Comparison of ENCODE assay signal across 8 mouse cellular contexts in genomic region chr15:97844037-97845034, GRCm38 (mm10). TPM values are rescaled to one million over a fixed set of nuclear protein-coding genes. Genes with fewer than 3 reads are reported as not detected.
DNase-seq lines count a peak whose midpoint lies in the region; ATAC-seq and TF ChIP-seq lines count a peak whose summit lies in the region.

Gene Hdac7 (minus strand): TSS chr15:97844502.

- no peak for DNase-seq in left cerebral cortex, adult 2 months (ENCODE audit: extremely low spot score in 1 of 2, low spot score in 2 of 2)
- DNase-seq in left cerebral cortex, adult 9 months (ENCODE audit: low spot score in 2 of 2): no peak
- DNase-seq in embryonic facial prominence, embryonic 11.5 days (ENCODE audit: low spot score): no peak
- no peak for DNase-seq in left cerebral cortex, postnatal 25 days (ENCODE audit: low spot score in 2 of 2)
- DNase-seq in frontal cortex, postnatal 36 days (ENCODE audit: low spot score in 2 of 2): no peak
- no peak for DNase-seq in cerebellum, postnatal 4 days (ENCODE audit: low spot score in 2 of 2)

- no peak within 1 kb of the TSS for H3K27ac ChIP-seq in left cerebral cortex, adult 2 months
- no peak within 1 kb of the TSS for H3K27ac ChIP-seq in embryonic facial prominence, embryonic 11.5 days (replicated peaks; ENCODE audit: low read depth, low read length)
- H3K27ac ChIP-seq in heart, embryonic 14.5 days (replicated peaks in 1 of 2; ENCODE audit: control insufficient read depth in 1 of 2, insufficient read depth in 1 of 2, low read depth in 2 of 2, low read length in 2 of 2): no peak within 1 kb of the TSS
- H3K27ac ChIP-seq in midbrain, embryonic 15.5 days: no peak within 1 kb of the TSS

- intact Hi-C loops in left cerebral cortex, adult 2 months (cut with DNase I): no loop called here
- intact Hi-C loops in left cerebral cortex, postnatal 25 days (cut with DNase I): loop anchor here (10.0 kb wide), 1 partner anchor 520 kb away; no protein-coding TSS in a partner anchor

- WGBS in embryonic facial prominence, embryonic 11.5 days: 73% methylated on average over 19 of the region's 19 CpGs
- 61% methylated on average over 19 of the region's 19 CpGs for WGBS in heart, embryonic 14.5 days
- 75% methylated on average over 19 of the region's 19 CpGs for WGBS in midbrain, embryonic 15.5 days

- no peak within 1 kb of the TSS for H3K4me2 ChIP-seq in embryonic facial prominence, embryonic 11.5 days (ENCODE audit: low read depth, low read length)
- H3K4me2 ChIP-seq in heart, embryonic 14.5 days (ENCODE audit: low read length): no peak within 1 kb of the TSS
- H3K4me2 ChIP-seq in midbrain, embryonic 15.5 days: no peak within 1 kb of the TSS

- no peak for TF ChIP-seq CTCF in left cerebral cortex, adult 2 months (IDR thresholded peaks at IDR 0.05)

- H3K9ac ChIP-seq in embryonic facial prominence, embryonic 11.5 days (replicated peaks; ENCODE audit: low read length): no peak within 1 kb of the TSS
- no peak within 1 kb of the TSS for H3K9ac ChIP-seq in heart, embryonic 14.5 days (ENCODE audit: low read length)
- H3K9ac ChIP-seq in midbrain, embryonic 15.5 days: no peak within 1 kb of the TSS

- H3K4me1 ChIP-seq in embryonic facial prominence, embryonic 11.5 days (ENCODE audit: control insufficient read depth, insufficient read depth, low read length): peaks cover 4% of the 10 kb centered on the region; the same call in 1 of the 2 replicates
- H3K4me1 ChIP-seq in heart, embryonic 14.5 days (ENCODE audit: control insufficient read depth in 2 of 2, insufficient read depth in 2 of 2, low read length in 2 of 2): peaks cover 14 to 15% of the 10 kb centered on the region in 2 experiments
- H3K4me1 ChIP-seq in midbrain, embryonic 15.5 days: peaks cover 1% of the 10 kb centered on the region; the same call in 1 of the 2 replicates

- ATAC-seq in embryonic facial prominence, embryonic 11.5 days (replicated peaks; ENCODE audit: insufficient number of reproducible peaks, low FRiP score, low TSS enrichment, low read depth): no peak
- ATAC-seq in heart, embryonic 14.5 days (ENCODE audit: insufficient number of reproducible peaks, insufficient read depth, low FRiP score, low read depth): no peak
- ATAC-seq in midbrain, embryonic 15.5 days (replicated peaks): no peak

- H3K4me3 ChIP-seq in left cerebral cortex, adult 2 months: no peak within 1 kb of the TSS
- H3K4me3 ChIP-seq in embryonic facial prominence, embryonic 11.5 days (ENCODE audit: low read depth, low read length): no peak within 1 kb of the TSS
- no peak within 1 kb of the TSS for H3K4me3 ChIP-seq in heart, embryonic 14.5 days (ENCODE audit: control insufficient read depth in 1 of 2, insufficient read depth in 1 of 2, low read depth in 1 of 2, low read length in 2 of 2)
- no peak within 1 kb of the TSS for H3K4me3 ChIP-seq in midbrain, embryonic 15.5 days

- no peaks in the 10 kb centered on the region for H3K9me3 ChIP-seq in embryonic facial prominence, embryonic 11.5 days (replicated peaks; ENCODE audit: control insufficient read depth, low read length)
- H3K9me3 ChIP-seq in heart, embryonic 14.5 days (ENCODE audit: control insufficient read depth, low read length): 0 out of 2 replicates have a peak, but pooled peaks cover 4% of the 10 kb centered on the region
- H3K9me3 ChIP-seq in midbrain, embryonic 15.5 days: no peaks in the 10 kb centered on the region

- H3K27me3 ChIP-seq in embryonic facial prominence, embryonic 11.5 days (ENCODE audit: control insufficient read depth, insufficient read depth, low read length): no peaks in the 10 kb centered on the region
- no peaks in the 10 kb centered on the region for H3K27me3 ChIP-seq in heart, embryonic 14.5 days (ENCODE audit: control insufficient read depth, insufficient read depth, low read length)
- H3K27me3 ChIP-seq in midbrain, embryonic 15.5 days (replicated peaks): no peaks in the 10 kb centered on the region

- H3K36me3 ChIP-seq in embryonic facial prominence, embryonic 11.5 days (replicated peaks; ENCODE audit: control insufficient read depth, insufficient read depth, low read depth, low read length): no peaks in the 10 kb centered on the region
- no peaks in the 10 kb centered on the region for H3K36me3 ChIP-seq in heart, embryonic 14.5 days (ENCODE audit: control insufficient read depth, insufficient read depth, low read length)
- H3K36me3 ChIP-seq in midbrain, embryonic 15.5 days (replicated peaks): no peaks in the 10 kb centered on the region

RNA-seq across cellular contexts. Expression of gene Hdac7, which starts in this region (rescaled TPM):
- total RNA-seq in left cerebral cortex, adult 2 months (2021): 10 to 100 TPM; 38.4 to 41.6 TPM
- polyA plus RNA-seq in embryonic facial prominence, embryonic 11.5 days (2014; fragmentation: Nextera tagmentation; extraction: Ambion mirVana): 17.0 and 20.3 TPM in 2 replicates
- polyA plus RNA-seq in heart, embryonic 14.5 days (2014; fragmentation: Nextera tagmentation; extraction: Ambion mirVana): 25.7 and 26.7 TPM in 2 replicates
- total RNA-seq in left cerebral cortex, postnatal 25 days (2021): 10 to 100 TPM; 27.5 to 29.5 TPM
- 31.8 and 34.5 TPM in 2 replicates for polyA plus RNA-seq in midbrain, embryonic 15.5 days (2015; fragmentation: Nextera tagmentation; extraction: Ambion mirVana)
